Mouse (Mus musculus) hindbrain, embryonic 16.5 days (tissue): ENCODE measurements around the gene Ulk2. TPM values are rescaled to one million over a fixed set of nuclear protein-coding genes. Genes with fewer than 3 reads are reported as not detected.

Source experiments
- ATAC-seq: fragments of 200-750 bp; cut with Nextera tagmentation; 2 replicates; pipeline ENCODE4 v1.8.0; 2017; ENCODE audit warnings: moderate TSS enrichment, moderate library complexity
- H3K27ac ChIP-seq: fragments of 300-500 bp; sonication (generic); 2 replicates; pipeline ENCODE4 v1.5.1; 2014; ENCODE audit warnings: low read depth, mild to moderate bottlenecking, control low read depth, low read length, moderate library complexity
- H3K27me3 ChIP-seq: fragments of 300-500 bp; sonication (generic); replicated peaks from 2 replicates; pipeline ENCODE4 v1.6.1; 2014; ENCODE audit warnings: low read length; ENCODE audit not compliant: control insufficient read depth, insufficient read depth
- H3K36me3 ChIP-seq: fragments of 300-500 bp; sonication (generic); 2 replicates; pipeline ENCODE4 v1.6.1; 2014; ENCODE audit warnings: mild to moderate bottlenecking, low read length, moderate library complexity, mixed read lengths; ENCODE audit not compliant: control insufficient read depth, insufficient read depth
- H3K4me1 ChIP-seq: fragments of 300-500 bp; sonication (generic); 2 replicates; pipeline ENCODE4 v1.6.1; 2014; ENCODE audit warnings: low read depth, low read length; ENCODE audit not compliant: control insufficient read depth, insufficient read depth
- H3K4me2 ChIP-seq: fragments of 300-500 bp; sonication (generic); 2 replicates; pipeline ENCODE4 v1.6.1; 2014; ENCODE audit warnings: mild to moderate bottlenecking, low read length, control low read depth, moderate library complexity
- H3K4me3 ChIP-seq: fragments of 300-500 bp; sonication (generic); 2 replicates; pipeline ENCODE4 v1.5.1; 2014; ENCODE audit warnings: mild to moderate bottlenecking, low read length, control low read depth, moderate library complexity
- H3K9ac ChIP-seq: fragments of 300-500 bp; sonication (generic); 2 replicates; pipeline ENCODE4 v1.6.1; 2014; ENCODE audit warnings: low read depth, mild to moderate bottlenecking, control low read depth, low read length, moderate library complexity
- H3K9me3 ChIP-seq: fragments of 300-500 bp; sonication (generic); 2 replicates; pipeline ENCODE4 v1.6.1; 2014; ENCODE audit warnings: mild to moderate bottlenecking, low read length, moderate library complexity; ENCODE audit not compliant: control insufficient read depth
- WGBS: fragments of 180-500 bp; shearing (Covaris S2); extraction: QIAGEN DNeasy Blood & Tissue Kit; methylation state at CpG from one replicate; pipeline ENCODE4 v1.1.7; 2014; 5-methylcytosine and 5-hydroxymethylcytosine counted together
- polyA plus RNA-seq: library from polyadenylated mRNA; unstranded; fragments of >200 nt; fragmentation: Nextera tagmentation; extraction: Ambion mirVana; gene quantifications from 2 replicates; pipeline ENCODE4 v1.2.1, GENCODE M21; 2015

The Ulk2 gene
- 31.1 and 39.5 TPM in 2 replicates for polyA plus RNA-seq

DNA sequence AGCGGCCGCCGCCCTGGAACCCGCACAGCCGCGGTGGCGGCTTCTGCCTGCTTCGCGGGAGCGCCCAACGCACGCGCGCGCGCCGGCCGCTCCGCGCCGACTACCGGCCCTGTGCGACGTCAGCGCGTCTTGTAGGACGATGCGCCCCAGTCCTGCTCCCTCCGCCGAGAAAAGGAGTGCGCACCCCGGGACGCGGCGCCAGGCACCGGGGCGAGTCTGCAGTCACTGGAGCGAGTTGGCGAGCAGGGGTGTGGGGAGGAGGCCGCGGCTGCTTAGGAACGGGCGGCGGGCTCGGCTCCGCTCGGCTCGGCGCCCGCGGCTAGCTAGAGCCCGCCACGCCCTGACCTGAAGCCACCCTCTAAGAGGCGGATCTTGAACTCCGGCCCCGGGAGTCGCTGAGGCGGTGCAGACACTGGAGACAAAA, at the start of gene Ulk2:
Gene Ulk2 (minus strand): TSS at position 86 of the 424 bp plus-strand sequence.
- no peaks in the 10 kb centered on the region for H3K9me3 ChIP-seq
- peak within 1 kb of the TSS; percentile 99 for H3K9ac ChIP-seq
- no peaks in the 10 kb centered on the region for H3K27me3 ChIP-seq
- peak within 1 kb of the TSS; percentile 83 for H3K4me2 ChIP-seq
- ATAC-seq = peak; percentile 93
- H3K27ac ChIP-seq = peak within 1 kb of the TSS; percentile 92
- peaks cover 16% of the 10 kb centered on the region for H3K4me1 ChIP-seq
- H3K4me3 ChIP-seq = peak within 1 kb of the TSS; percentile 98
- H3K36me3 ChIP-seq = no peaks in the 10 kb centered on the region
- WGBS = under 1% methylated on average over 29 of the region's 58 CpGs

DNA sequence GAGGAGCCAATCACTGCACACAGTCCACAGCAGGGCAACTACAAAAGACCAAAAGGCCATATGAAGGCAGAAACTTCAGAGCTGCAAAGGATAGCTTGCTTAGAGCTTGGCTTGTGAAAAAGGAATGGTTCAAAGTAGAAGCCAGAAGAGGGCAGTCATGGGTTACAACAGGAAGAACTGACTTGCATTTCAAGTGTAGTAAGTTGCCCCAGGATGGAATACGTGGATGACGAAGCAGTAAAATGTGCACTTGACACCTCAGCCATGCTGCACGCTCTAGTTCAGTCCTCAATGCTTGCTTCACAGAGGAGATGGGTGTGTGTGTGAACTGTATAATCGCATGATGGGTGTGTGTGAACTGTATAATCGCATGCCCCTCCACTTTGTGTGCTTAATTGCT, 27.3 kb upstream of the Ulk2 start:
- Histone ChIP-seq H3K27ac (no peak overlapping the region), H3K9ac (no peak overlapping the region), H3K27me3 (no peaks in the 10 kb centered on the region), H3K4me2 (no peak overlapping the region), H3K4me3 (no peak overlapping the region), H3K36me3 (peaks cover 9% of the 10 kb centered on the region), H3K4me1 (no peaks in the 10 kb centered on the region), H3K9me3 (no peaks in the 10 kb centered on the region)
- 82% methylated on average over 5 of the region's 5 CpGs for WGBS
- no peak for ATAC-seq

DNA sequence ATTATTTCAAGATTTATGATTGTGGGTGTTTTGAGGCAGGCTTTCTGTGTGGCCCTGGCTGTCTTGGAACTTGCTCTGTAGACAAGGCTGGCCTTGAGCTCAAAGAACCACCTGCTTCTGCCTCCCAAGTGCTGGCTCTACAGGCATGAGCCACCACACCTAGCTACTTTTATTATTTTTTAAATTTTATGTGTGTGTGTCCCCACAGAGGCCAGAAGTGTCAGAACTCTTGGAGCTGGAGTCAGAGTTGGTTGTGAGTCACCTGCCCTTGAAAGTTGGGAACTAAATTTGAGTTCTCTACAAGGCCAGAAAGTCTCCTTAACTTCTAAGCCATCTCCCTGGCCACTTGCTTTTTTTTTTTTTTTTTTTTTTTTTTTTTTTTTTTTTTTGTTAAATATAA, 25.0 kb upstream of the Ulk2 start:
- H3K9ac ChIP-seq = no peak overlapping the region
- no peaks in the 10 kb centered on the region for H3K27me3 ChIP-seq
- no peak overlapping the region for H3K27ac ChIP-seq
- no peak overlapping the region for H3K4me2 ChIP-seq
- ATAC-seq = no peak
- no peaks in the 10 kb centered on the region for H3K9me3 ChIP-seq
- H3K36me3 ChIP-seq = peaks cover 14% of the 10 kb centered on the region
- H3K4me3 ChIP-seq = no peak overlapping the region
- H3K4me1 ChIP-seq = no peaks in the 10 kb centered on the region

DNA sequence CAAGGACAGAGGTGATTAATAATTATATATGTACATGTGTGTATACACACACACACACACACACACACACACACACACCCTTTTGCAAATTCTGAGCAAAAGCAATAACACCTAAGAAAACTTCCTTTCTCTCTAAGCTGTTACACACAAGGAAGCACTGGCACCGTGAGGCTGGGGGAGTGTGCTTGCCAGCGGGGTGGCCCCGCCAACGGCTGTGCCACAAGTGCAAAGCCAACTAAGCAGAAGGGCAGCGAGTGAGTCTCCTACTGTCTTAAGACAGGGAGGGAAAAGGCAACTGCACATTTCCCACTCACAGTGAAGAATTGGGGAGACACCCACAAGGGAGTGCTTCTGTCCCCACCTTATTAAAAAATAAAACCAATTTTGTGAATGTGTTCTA, 17.0 kb upstream of the Ulk2 start:
- no peaks in the 10 kb centered on the region for H3K9me3 ChIP-seq
- H3K4me1 ChIP-seq = no peaks in the 10 kb centered on the region
- H3K27me3 ChIP-seq = no peaks in the 10 kb centered on the region
- ATAC-seq = no peak
- no peak overlapping the region for H3K4me2 ChIP-seq
- H3K27ac ChIP-seq = no peak overlapping the region
- H3K9ac ChIP-seq = no peak overlapping the region
- no peak overlapping the region for H3K4me3 ChIP-seq
- WGBS = 89% methylated on average over 5 of the region's 5 CpGs
- peaks cover 25% of the 10 kb centered on the region for H3K36me3 ChIP-seq

DNA sequence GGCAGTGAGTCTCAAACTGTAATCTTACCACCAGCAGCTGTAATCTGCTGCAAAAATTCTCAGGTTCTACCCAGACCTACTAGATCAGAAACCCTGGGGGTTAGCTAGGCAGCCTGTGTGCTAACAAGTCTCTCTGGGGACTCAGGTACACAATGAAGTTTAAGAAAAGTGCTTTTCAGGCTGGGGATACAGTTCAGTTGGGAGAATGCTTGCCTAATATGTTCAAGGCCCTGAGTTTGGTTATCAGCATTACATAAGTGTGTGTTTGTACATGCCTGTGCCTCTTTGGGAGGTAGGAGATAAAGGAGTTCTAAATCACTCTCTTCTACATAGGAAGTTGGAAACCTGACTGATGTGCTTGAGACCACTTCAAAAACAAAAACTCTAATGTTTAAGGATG, 12.0 kb upstream of the Ulk2 start:
- H3K4me3 ChIP-seq = no peak overlapping the region
- H3K27me3 ChIP-seq = no peaks in the 10 kb centered on the region
- no peaks in the 10 kb centered on the region for H3K4me1 ChIP-seq
- H3K9me3 ChIP-seq = no peaks in the 10 kb centered on the region
- H3K36me3 ChIP-seq = peaks cover 5% of the 10 kb centered on the region
- H3K4me2 ChIP-seq = no peak overlapping the region
- H3K27ac ChIP-seq = no peak overlapping the region
- ATAC-seq = no peak
- no peak overlapping the region for H3K9ac ChIP-seq

DNA sequence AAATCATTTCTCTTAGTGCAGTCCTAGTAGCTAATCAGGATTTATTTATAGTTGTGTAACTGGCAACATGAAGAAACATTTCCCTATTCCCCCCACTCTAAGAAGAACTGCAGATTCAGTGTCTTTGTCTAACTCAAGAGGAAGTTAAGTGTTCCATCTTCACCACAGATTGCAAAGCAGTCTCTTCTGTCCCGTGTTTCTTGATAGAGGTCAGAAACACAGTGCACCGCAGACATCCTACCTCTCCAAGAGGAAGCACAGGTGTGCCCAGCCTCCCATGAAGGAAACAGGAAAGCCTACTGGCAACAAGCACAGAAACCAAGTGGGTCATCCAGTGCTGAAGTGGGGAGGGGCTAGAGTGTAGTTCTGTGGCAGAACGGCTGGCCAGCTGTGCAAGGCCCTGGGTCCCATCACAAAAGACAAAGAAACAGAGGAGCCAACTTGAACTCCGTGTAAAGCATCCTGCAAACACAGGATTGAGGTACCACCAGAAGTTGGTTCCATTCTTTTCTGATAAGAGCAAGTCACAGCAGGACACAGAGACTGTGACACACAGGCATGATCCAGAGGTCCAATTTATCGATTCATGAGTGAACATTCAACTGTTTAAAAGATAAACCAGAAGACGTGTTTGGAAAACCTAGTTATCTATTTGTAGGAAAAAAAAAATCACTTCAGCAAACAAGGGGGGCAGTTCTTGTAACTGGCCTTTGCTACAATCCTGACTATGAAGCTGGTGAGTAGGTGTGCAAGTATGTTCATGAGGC, 7.1 kb upstream of the Ulk2 start:
- Histone ChIP-seq H3K9me3 (no peaks in the 10 kb centered on the region), H3K4me3 (no peak overlapping the region), H3K9ac (no peak overlapping the region), H3K27me3 (no peaks in the 10 kb centered on the region), H3K36me3 (no peaks in the 10 kb centered on the region), H3K27ac (no peak overlapping the region), H3K4me2 (no peak overlapping the region), H3K4me1 (no peaks in the 10 kb centered on the region)
- 74% methylated on average over 6 of the region's 6 CpGs for WGBS
- ATAC-seq = no peak

DNA sequence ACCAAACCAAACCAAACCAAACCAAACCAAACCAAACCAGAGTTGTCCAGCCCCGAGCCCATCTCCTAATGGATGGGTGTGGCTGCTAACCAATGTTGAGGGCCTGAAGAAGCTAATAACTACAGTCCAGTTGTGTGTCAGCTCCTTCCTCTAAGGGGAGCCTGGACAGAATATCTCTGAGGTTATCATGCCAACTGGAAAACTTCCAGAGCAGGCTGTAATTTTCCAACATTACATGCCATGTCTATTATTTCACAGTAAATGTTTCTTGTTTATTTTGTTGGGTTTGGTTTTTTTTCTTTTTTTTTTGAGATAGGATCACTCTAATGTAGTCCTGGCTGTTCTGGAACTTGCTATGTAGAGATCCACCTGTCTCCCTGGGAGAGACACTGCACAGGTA, 4.4 kb upstream of the Ulk2 start:
- ATAC-seq = no peak
- Histone ChIP-seq H3K27ac (no peak overlapping the region), H3K36me3 (no peaks in the 10 kb centered on the region), H3K4me1 (0 out of 2 replicates have a peak, but pooled peaks cover 4% of the 10 kb centered on the region), H3K9me3 (no peaks in the 10 kb centered on the region), H3K4me3 (no peak overlapping the region), H3K9ac (no peak overlapping the region), H3K4me2 (no peak overlapping the region), H3K27me3 (no peaks in the 10 kb centered on the region)
- 79% methylated on average over 1 of the region's 1 CpGs for WGBS

DNA sequence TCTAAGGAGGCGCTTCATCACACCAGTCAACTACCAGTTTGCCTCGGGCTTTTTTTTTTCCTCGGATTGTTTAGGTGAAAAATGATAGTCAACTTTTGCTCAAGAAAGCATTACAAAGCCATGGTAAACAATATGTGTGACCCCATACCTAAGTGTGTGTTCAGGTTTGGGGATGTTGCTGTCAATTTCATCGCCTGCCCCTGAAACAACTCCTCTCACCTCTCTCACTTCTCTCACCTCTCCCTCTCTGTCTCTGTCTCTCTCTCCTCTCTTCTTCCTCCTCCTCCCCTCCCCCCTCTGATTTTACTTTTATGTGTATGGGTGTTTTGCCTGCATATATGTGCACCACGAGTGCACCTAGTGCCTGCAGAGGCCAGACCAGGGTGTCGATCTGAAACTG, 666 bp upstream of the Ulk2 start:
- no peak for ATAC-seq
- H3K9me3 ChIP-seq = no peaks in the 10 kb centered on the region
- no peaks in the 10 kb centered on the region for H3K27me3 ChIP-seq
- H3K4me3 ChIP-seq = peak overlapping the region; percentile 98
- H3K4me1 ChIP-seq = peaks cover 16% of the 10 kb centered on the region
- WGBS = 37% methylated on average over 6 of the region's 6 CpGs
- peak overlapping the region; percentile 92 for H3K27ac ChIP-seq
- peak overlapping the region; percentile 99 for H3K9ac ChIP-seq
- H3K4me2 ChIP-seq = peak overlapping the region; percentile 83
- H3K36me3 ChIP-seq = no peaks in the 10 kb centered on the region

DNA sequence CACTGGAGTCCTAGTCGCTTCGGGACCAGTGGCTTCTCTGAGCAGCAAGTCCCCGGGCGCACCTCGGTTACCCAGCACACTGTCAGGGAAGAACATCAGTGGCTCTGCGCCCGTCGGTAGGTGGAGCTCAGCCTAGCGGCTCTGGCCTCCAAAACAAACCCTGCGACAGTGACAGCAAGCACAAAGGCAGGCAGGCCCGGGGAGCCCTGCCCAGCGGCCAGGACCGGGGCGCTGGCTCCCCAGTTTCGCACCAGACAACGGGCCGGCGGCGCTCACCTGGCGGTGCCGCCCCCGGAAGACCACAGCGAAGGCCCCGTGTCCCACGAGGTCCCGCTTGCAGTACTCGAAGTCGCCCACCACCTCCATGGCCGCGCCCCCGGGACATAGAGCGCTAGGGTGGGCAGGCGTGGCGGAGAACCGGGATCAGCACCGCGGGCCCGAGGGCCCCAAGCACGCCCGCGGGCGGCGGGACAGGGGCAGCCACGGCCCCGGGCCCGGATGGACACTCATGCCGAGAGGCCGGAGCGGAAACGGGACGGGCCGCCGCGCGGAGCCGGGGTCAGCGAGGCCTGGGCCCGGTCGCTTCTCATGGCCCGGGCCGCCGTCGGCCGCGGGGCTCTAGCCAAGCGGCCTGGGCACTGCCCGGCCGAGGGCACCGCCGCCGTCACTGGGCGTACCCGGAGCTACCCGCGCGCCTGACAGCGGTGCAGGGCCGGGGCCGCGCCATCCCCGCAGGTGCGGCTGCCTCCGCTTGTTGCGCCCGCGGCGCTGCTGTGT, 474 bp downstream of the Ulk2 start:
- Histone ChIP-seq H3K4me3 (peak overlapping the region; percentile 98), H3K9me3 (no peaks in the 10 kb centered on the region), H3K4me2 (peak overlapping the region; percentile 83), H3K27ac (peak overlapping the region; percentile 92), H3K9ac (peak overlapping the region; percentile 99), H3K27me3 (no peaks in the 10 kb centered on the region), H3K36me3 (no peaks in the 10 kb centered on the region), H3K4me1 (peaks cover 18% of the 10 kb centered on the region)
- ATAC-seq = peak; percentile 89
- WGBS = 0% methylated on average over 72 of the region's 87 CpGs
